ENCODE assay signal across 28 mouse cellular contexts in genomic region chr5:48636675-48637074, GRCm38 (mm10).
"Had no signal": no experiment of that assay in that cellular context is flagged by ENCODE, and none has a peak within 500 bp of the region (broad histone marks: within the 10 kb centered on the region; RNA-seq: fewer than 3 reads in every experiment).

No protein-coding gene starts in this region.

- H3K27ac ChIP-seq: embryonic facial prominence, embryonic 10.5 days; embryonic facial prominence, embryonic 12.5 days; embryonic facial prominence, embryonic 13.5 days; embryonic facial prominence, embryonic 15.5 days; forebrain, embryonic 10.5 days; forebrain, embryonic 12.5 days; forebrain, embryonic 13.5 days; forebrain, embryonic 15.5 days; gastrocnemius, adult 2 months had no signal

- H3K27me3 ChIP-seq: embryonic facial prominence, embryonic 12.5 days; embryonic facial prominence, embryonic 13.5 days; embryonic facial prominence, embryonic 15.5 days; forebrain, embryonic 12.5 days; forebrain, embryonic 13.5 days; forebrain, embryonic 15.5 days had no signal

- H3K9me3 ChIP-seq: embryonic facial prominence, embryonic 10.5 days; embryonic facial prominence, embryonic 12.5 days; embryonic facial prominence, embryonic 13.5 days; embryonic facial prominence, embryonic 15.5 days; forebrain, embryonic 10.5 days; forebrain, embryonic 12.5 days; forebrain, embryonic 13.5 days; forebrain, embryonic 15.5 days had no signal

- H3K36me3 ChIP-seq: embryonic facial prominence, embryonic 10.5 days; embryonic facial prominence, embryonic 12.5 days; embryonic facial prominence, embryonic 13.5 days; embryonic facial prominence, embryonic 15.5 days; forebrain, embryonic 10.5 days; forebrain, embryonic 12.5 days; forebrain, embryonic 15.5 days had no signal

- H3K4me1 ChIP-seq: embryonic facial prominence, embryonic 10.5 days; embryonic facial prominence, embryonic 12.5 days; embryonic facial prominence, embryonic 13.5 days; embryonic facial prominence, embryonic 15.5 days; forebrain, embryonic 10.5 days; forebrain, embryonic 12.5 days; forebrain, embryonic 13.5 days; forebrain, embryonic 15.5 days had no signal

- H3K9ac ChIP-seq: embryonic facial prominence, embryonic 12.5 days; embryonic facial prominence, embryonic 13.5 days; embryonic facial prominence, embryonic 15.5 days; forebrain, embryonic 12.5 days; forebrain, embryonic 13.5 days; forebrain, embryonic 15.5 days; forebrain, postnatal 0 days had no signal

- H3K4me3 ChIP-seq: embryonic facial prominence, embryonic 10.5 days; embryonic facial prominence, embryonic 12.5 days; embryonic facial prominence, embryonic 13.5 days; embryonic facial prominence, embryonic 15.5 days; erythroblast, embryonic 14.5 days; forebrain, embryonic 10.5 days; forebrain, embryonic 12.5 days; forebrain, embryonic 13.5 days; forebrain, embryonic 15.5 days; gastrocnemius, adult 2 months had no signal

- DNase-seq: cerebellum, adult 2 months; cerebellum, adult 8-10 months; cerebellum, adult 9-10 months; cerebellum, adult 9-11 months; cerebellum, postnatal 10 days; cerebellum, postnatal 14 days; cerebellum, postnatal 25 days; cerebellum, postnatal 36 days; embryo, embryonic 11 days; forebrain, postnatal 0 days; gastrocnemius, adult 2 months; gastrocnemius, postnatal 10 days; gastrocnemius, postnatal 14 days; gastrocnemius, postnatal 25 days; gastrocnemius, postnatal 36 days; heart, adult 11 months; heart, adult 18-20 months had no signal

- H3K4me2 ChIP-seq: embryonic facial prominence, embryonic 12.5 days; embryonic facial prominence, embryonic 13.5 days; embryonic facial prominence, embryonic 15.5 days; forebrain, embryonic 12.5 days; forebrain, embryonic 13.5 days; forebrain, embryonic 15.5 days had no signal

- ATAC-seq: forebrain, embryonic 13.5 days; forebrain, embryonic 14.5 days; forebrain, embryonic 15.5 days; forebrain, embryonic 16.5 days; forebrain, postnatal 0 days had no signal
